Mouse (Mus musculus): ENCODE data around the gene Prickle3. TPM values are rescaled to one million over a fixed set of nuclear protein-coding genes. Genes with fewer than 3 reads are reported as not detected.

Prickle3 gene
- total and polyA plus RNA-seq, 3 experiments = 1.2 to 3.3 TPM; not detected in 1

DNA sequence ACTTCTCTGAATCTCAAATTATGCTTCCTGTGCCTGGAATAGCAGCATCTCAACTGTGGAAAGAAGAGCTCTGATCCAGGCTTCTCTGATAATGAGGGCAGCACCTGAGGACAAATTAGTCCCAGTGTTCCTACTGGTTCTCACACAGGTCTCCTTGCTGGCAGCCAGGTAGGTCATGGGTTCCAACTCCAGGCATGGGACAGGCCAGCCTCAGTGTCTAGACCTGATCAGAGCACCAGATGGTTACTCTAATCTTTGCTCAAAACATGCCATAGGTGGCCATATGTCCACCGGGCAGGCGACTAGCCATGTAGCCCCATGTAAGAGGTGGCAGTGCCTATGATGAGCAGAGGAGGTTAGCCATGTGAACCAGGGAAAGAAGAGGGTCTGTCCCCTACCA is 31.3 kb downstream of the Prickle3 start:
- H3K4me3 ChIP-seq (ENCODE audit: control insufficient read depth in 1 of 2, insufficient read depth in 1 of 2, low read depth in 2 of 2, low read length in 2 of 2) = no peak overlapping the region
- H3K27me3 ChIP-seq (ENCODE audit: control insufficient read depth in 1 of 2, insufficient read depth in 2 of 2, low read length in 2 of 2) = peaks cover 26 to 42% of the 10 kb centered on the region in 2 experiments
- no peaks in the 10 kb centered on the region for H3K4me1 ChIP-seq (ENCODE audit: control insufficient read depth in 1 of 2, insufficient read depth in 2 of 2, low read length in 2 of 2)
- H3K9me3 ChIP-seq (replicated peaks; ENCODE audit: insufficient read depth, low read length) = no peaks in the 10 kb centered on the region
- no peak for DNase-seq (ENCODE audit: low read depth, low spot score)
- no peak for TF ChIP-seq TBP (IDR thresholded peaks at IDR 0.05; ENCODE audit: low read depth, low read length)
- no peak for TF ChIP-seq EP300 (IDR thresholded peaks at IDR 0.05; ENCODE audit: low read depth in 1 of 2, low read length in 2 of 2)
- no peak for TF ChIP-seq SIN3A (IDR thresholded peaks at IDR 0.05; ENCODE audit: low read length)
- no peak for TF ChIP-seq POLR2AphosphoS5 (IDR thresholded peaks at IDR 0.05; ENCODE audit: borderline replicate concordance, low read depth, low read length)
- no peak for TF ChIP-seq CHD1 (IDR thresholded peaks at IDR 0.05; ENCODE audit: low read depth, low read length)
- TF ChIP-seq POLR2AphosphoS2 (IDR thresholded peaks at IDR 0.05; ENCODE audit: low read length) = no peak
- TF ChIP-seq E2F4 (IDR thresholded peaks at IDR 0.05; ENCODE audit: borderline replicate concordance, low read depth, low read length) = no peak
- TF ChIP-seq MAZ (IDR thresholded peaks at IDR 0.05; ENCODE audit: low read depth, low read length) = no peak
- no peak for TF ChIP-seq MXI1 (IDR thresholded peaks at IDR 0.05; ENCODE audit: low read depth, low read length)
- TF ChIP-seq RAD21 (IDR thresholded peaks at IDR 0.05; ENCODE audit: low read depth, low read length) = no peak
- no peak for TF ChIP-seq ZC3H11A (IDR thresholded peaks at IDR 0.05; ENCODE audit: low read depth, low read length)
- no peak for TF ChIP-seq ZNF384 (IDR thresholded peaks at IDR 0.05; ENCODE audit: low read depth, low read length)
- no peak for TF ChIP-seq TAL1 (IDR thresholded peaks at IDR 0.05; ENCODE audit: low read length)
- no peak for TF ChIP-seq GATA1 (IDR thresholded peaks at IDR 0.05; ENCODE audit: low read depth, low read length)
- TF ChIP-seq RCOR1 (IDR thresholded peaks at IDR 0.05; ENCODE audit: low read depth, low read length) = no peak
- H3K27ac ChIP-seq (ENCODE audit: control insufficient read depth, low read depth, low read length) = no peak overlapping the region
- no peaks in the 10 kb centered on the region for H3K79me2 ChIP-seq (ENCODE audit: control insufficient read depth, insufficient read depth, low read length, poor library complexity)
- no peaks in the 10 kb centered on the region for H3K36me3 ChIP-seq (ENCODE audit: control insufficient read depth in 1 of 2, insufficient read depth in 2 of 2, low read length in 2 of 2)
- no peak overlapping the region for H3K9ac ChIP-seq (ENCODE audit: control insufficient read depth, low read depth, low read length, poor library complexity, severe bottlenecking)

- Histone ChIP-seq H3K27me3 (ENCODE audit: control insufficient read depth in 1 of 2, insufficient read depth in 2 of 2, low read length in 2 of 2) (peaks cover 24 to 31% of the 10 kb centered on the region in 2 experiments), H3K27ac (ENCODE audit: control insufficient read depth, low read depth, low read length) (no peak overlapping the region), H3K79me2 (ENCODE audit: control insufficient read depth, insufficient read depth, low read length, poor library complexity) (no peaks in the 10 kb centered on the region), H3K9me3 (replicated peaks; ENCODE audit: insufficient read depth, low read length) (no peaks in the 10 kb centered on the region), H3K4me1 (ENCODE audit: control insufficient read depth in 1 of 2, insufficient read depth in 2 of 2, low read length in 2 of 2) (no peaks in the 10 kb centered on the region), H3K36me3 (ENCODE audit: control insufficient read depth in 1 of 2, insufficient read depth in 2 of 2, low read length in 2 of 2) (no peaks in the 10 kb centered on the region), H3K9ac (ENCODE audit: control insufficient read depth, low read depth, low read length, poor library complexity, severe bottlenecking) (no peak overlapping the region), H3K4me3 (ENCODE audit: control insufficient read depth in 1 of 2, insufficient read depth in 1 of 2, low read depth in 2 of 2, low read length in 2 of 2) (no peak overlapping the region)
- no peak for DNase-seq (ENCODE audit: low read depth, low spot score)
- TF ChIP-seq MYB (IDR thresholded peaks at IDR 0.05; ENCODE audit: low read depth, low read length) = no peak
- TF ChIP-seq CHD1 (IDR thresholded peaks at IDR 0.05; ENCODE audit: low read depth, low read length) = no peak
- TF ChIP-seq POLR2A (IDR thresholded peaks at IDR 0.05; ENCODE audit: control insufficient read depth in 1 of 2, insufficient read depth in 1 of 2, low read depth in 1 of 2, low read length in 2 of 2, poor library complexity in 1 of 2) = no peak
- TF ChIP-seq NRF1 (IDR thresholded peaks at IDR 0.05; ENCODE audit: insufficient read depth, low read depth, low read length, poor library complexity, severe bottlenecking) = no peak
- no peak for TF ChIP-seq HCFC1 (IDR thresholded peaks at IDR 0.05; ENCODE audit: low read depth, low read length)
- TF ChIP-seq NELFE (IDR thresholded peaks at IDR 0.05; ENCODE audit: low read depth, low read length) = no peak
- no peak for TF ChIP-seq SIN3A (IDR thresholded peaks at IDR 0.05; ENCODE audit: low read length)
- TF ChIP-seq ZC3H11A (IDR thresholded peaks at IDR 0.05; ENCODE audit: low read depth, low read length) = no peak
- no peak for TF ChIP-seq ZNF384 (IDR thresholded peaks at IDR 0.05; ENCODE audit: low read depth, low read length)
- no peak for TF ChIP-seq SMC3 (IDR thresholded peaks at IDR 0.05; ENCODE audit: low read depth, low read length)
- no peak for TF ChIP-seq GABPA (IDR thresholded peaks at IDR 0.05; ENCODE audit: low read depth, low read length)
- TF ChIP-seq UBTF (IDR thresholded peaks at IDR 0.05; ENCODE audit: borderline replicate concordance, insufficient read depth, low read depth, low read length) = no peak
- no peak for TF ChIP-seq CTCF (IDR thresholded peaks at IDR 0.05 in 2 of 3, conservative IDR thresholded peaks at IDR 0.05 in 1 of 3; ENCODE audit: control insufficient read depth in 1 of 3, insufficient read depth in 1 of 3, low read depth in 2 of 3, low read length in 3 of 3, poor library complexity in 1 of 3, severe bottlenecking in 1 of 3)
Measured at GRCm38 (mm10) chrX:7690486-7690885, 33.4 kb downstream of the Prickle3 start.

All from MEL (cell line).